Mouse (Mus musculus) ES-E14 (cell line): Measurements from ENCODE around the gene G3bp1. TPM values are rescaled to one million over a fixed set of nuclear protein-coding genes. Genes with fewer than 3 reads are reported as not detected.

Experiments used
- DNase-seq: peaks from one replicate; pipeline ENCODE4 v3.0.0-alpha.2; 2013; ENCODE audit warnings: low read depth, low spot score
- H3K27ac ChIP-seq: 2 replicates; pipeline ENCODE4 v1.5.1; 2012; ENCODE audit warnings: low read depth, mild to moderate bottlenecking, low read length, moderate library complexity, mixed read lengths; ENCODE audit not compliant: poor library complexity, insufficient read depth, severe bottlenecking
- H3K36me3 ChIP-seq: 2 replicates; pipeline ENCODE4 v1.6.1; 2012; ENCODE audit warnings: mild to moderate bottlenecking, low read length, moderate library complexity, mixed read lengths; ENCODE audit not compliant: control insufficient read depth, poor library complexity, insufficient read depth, severe bottlenecking
- H3K4me1 ChIP-seq, 2 experiments: fragments of 150-350 bp in 1 of 2; sonication (generic) in 1 of 2; 2 replicates each; pipeline ENCODE4 v1.6.1; 2012; ENCODE audit warnings: low read length in 2 of 2, mild to moderate bottlenecking in 1 of 2, mixed read lengths in 1 of 2; ENCODE audit not compliant: control insufficient read depth in 2 of 2, insufficient read depth in 2 of 2, poor library complexity in 1 of 2
- H3K4me3 ChIP-seq, 2 experiments: fragments of 150-350 bp in 1 of 2; sonication (generic) in 1 of 2; 2 replicates each; pipeline ENCODE4 v1.5.1; 2012; ENCODE audit warnings: low read length in 2 of 2, low read depth in 1 of 2, mild to moderate bottlenecking in 1 of 2, mixed read lengths in 1 of 2; ENCODE audit not compliant: insufficient read depth in 1 of 2, poor library complexity in 1 of 2, severe bottlenecking in 1 of 2
- H3K9ac ChIP-seq: 2 replicates; pipeline ENCODE4 v1.6.1; 2012; ENCODE audit warnings: low read depth, mild to moderate bottlenecking, low read length, mixed read lengths; ENCODE audit not compliant: poor library complexity, insufficient read depth, severe bottlenecking
- H3K9me3 ChIP-seq: fragments of 150-350 bp; sonication (generic); 2 replicates; pipeline ENCODE4 v1.6.1; 2012; ENCODE audit warnings: low read depth, mild to moderate bottlenecking, low read length; ENCODE audit not compliant: control insufficient read depth, insufficient read depth
- CHD2 ChIP-seq: IDR thresholded peaks from 2 replicates; pipeline ENCODE4 v1.6.1; 2014; ENCODE audit warnings: mild to moderate bottlenecking, low read depth, low read length, inconsistent platforms
- HCFC1 ChIP-seq: IDR thresholded peaks from 2 replicates; pipeline ENCODE4 v1.6.1; 2012; ENCODE audit warnings: low read length, inconsistent platforms, borderline replicate concordance; ENCODE audit not compliant: insufficient read depth
- MAFK ChIP-seq: IDR thresholded peaks from 2 replicates; pipeline ENCODE4 v1.6.1; 2014; ENCODE audit warnings: mild to moderate bottlenecking, low read depth, low read length, inconsistent platforms; ENCODE audit not compliant: insufficient read depth
- ZC3H11A ChIP-seq: IDR thresholded peaks from 2 replicates; pipeline ENCODE4 v1.6.1; 2012; ENCODE audit warnings: low read depth, mild to moderate bottlenecking, inconsistent platforms, low read length, borderline replicate concordance
- ZNF384 ChIP-seq: IDR thresholded peaks from 2 replicates; pipeline ENCODE4 v1.6.1; 2012; ENCODE audit warnings: low read depth, low read length, inconsistent platforms
- in situ Hi-C, 2 experiments: fragments of 600-800 bp; cut with MboI; formaldehyde crosslinking; loops; one replicate each; pipeline ENCODE4 v1.15.1; 2025; ENCODE audit warnings: low sequenced_read_pairs in 2 of 2, inconsistent platforms in 1 of 2; ENCODE audit not compliant: unreplicated experiment in 2 of 2
- total RNA-seq: library from RNA; depleted of rRNA; stranded (reverse); fragments of 300-350 nt; gene quantifications from 2 replicates; pipeline ENCODE4 v1.2.3, GENCODE M21; 2012

G3bp1 gene
- total RNA-seq, 1 experiment = 189 TPM

DNA sequence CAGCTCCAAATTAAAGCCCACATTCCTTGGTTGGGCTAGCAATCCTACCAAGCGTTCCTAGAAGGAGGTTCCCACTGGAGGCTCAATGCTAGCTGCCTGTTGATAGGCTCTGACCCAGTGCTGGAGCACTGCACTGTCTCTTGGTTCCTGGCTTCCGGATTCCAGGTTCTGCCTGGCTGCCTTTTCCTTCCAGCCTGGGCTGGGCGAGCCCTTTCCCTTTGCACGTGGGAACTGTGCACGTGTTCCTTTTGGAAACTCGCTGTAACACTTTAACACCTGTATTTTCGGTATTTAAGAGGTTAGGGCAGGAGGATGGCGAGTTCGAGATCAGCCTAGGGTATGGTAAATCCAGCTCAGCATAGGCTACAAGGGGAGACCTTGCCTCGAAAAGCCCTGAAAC lies 1.5 kb upstream of the G3bp1 start:
- H3K4me3 ChIP-seq = peak overlapping the region; percentile 74
- H3K4me1 ChIP-seq = no peaks in the 10 kb centered on the region; a peak in 1 of 4 replicates
- peak overlapping the region; percentile 92 for H3K27ac ChIP-seq
- in situ Hi-C loops = no loop called here
- DNase-seq = peak; percentile 69
- peaks cover 5% of the 10 kb centered on the region; the same call in 1 of the 2 replicates for H3K36me3 ChIP-seq
- no peaks in the 10 kb centered on the region for H3K9me3 ChIP-seq
- H3K9ac ChIP-seq = peak overlapping the region; percentile 93
- TF ChIP-seq ZNF384 (no peak), HCFC1 (no peak), MAFK (no peak), ZC3H11A (no peak), CHD2 (no peak)

DNA sequence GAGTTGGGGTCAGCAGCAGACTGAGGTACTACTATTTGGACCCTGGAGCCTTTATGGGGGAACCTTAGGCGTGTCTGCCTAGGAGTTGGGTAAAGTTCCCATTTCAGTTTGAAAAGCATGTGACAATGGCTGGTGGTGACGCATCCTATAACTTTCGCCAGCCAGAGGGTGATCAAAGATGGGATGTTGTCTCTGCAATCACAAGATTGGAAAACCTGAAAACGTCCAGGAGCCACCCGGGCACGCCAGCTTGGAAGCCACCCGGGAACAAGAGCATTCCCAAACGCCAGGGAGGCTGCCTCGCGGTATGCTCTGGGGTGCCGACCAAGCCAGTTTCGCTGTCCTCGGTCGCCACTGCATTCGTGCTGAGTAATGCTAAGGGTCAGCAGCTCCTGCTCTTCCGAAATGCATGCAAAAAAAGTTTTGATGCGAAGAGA lies 856 bp upstream of the G3bp1 start:
- DNase-seq = no peak
- H3K27ac ChIP-seq = peak overlapping the region; percentile 92
- peak overlapping the region; percentile 93 for H3K9ac ChIP-seq
- in situ Hi-C loops = no loop called here
- peak overlapping the region; percentile 74 for H3K4me3 ChIP-seq
- peaks cover 10% of the 10 kb centered on the region for H3K36me3 ChIP-seq
- peaks cover 2% of the 10 kb centered on the region in 2 experiments; a peak in 2 of 4 replicates for H3K4me1 ChIP-seq
- no peaks in the 10 kb centered on the region for H3K9me3 ChIP-seq
- peak; percentile 67 for TF ChIP-seq MAFK
- no peak for TF ChIP-seq CHD2

DNA sequence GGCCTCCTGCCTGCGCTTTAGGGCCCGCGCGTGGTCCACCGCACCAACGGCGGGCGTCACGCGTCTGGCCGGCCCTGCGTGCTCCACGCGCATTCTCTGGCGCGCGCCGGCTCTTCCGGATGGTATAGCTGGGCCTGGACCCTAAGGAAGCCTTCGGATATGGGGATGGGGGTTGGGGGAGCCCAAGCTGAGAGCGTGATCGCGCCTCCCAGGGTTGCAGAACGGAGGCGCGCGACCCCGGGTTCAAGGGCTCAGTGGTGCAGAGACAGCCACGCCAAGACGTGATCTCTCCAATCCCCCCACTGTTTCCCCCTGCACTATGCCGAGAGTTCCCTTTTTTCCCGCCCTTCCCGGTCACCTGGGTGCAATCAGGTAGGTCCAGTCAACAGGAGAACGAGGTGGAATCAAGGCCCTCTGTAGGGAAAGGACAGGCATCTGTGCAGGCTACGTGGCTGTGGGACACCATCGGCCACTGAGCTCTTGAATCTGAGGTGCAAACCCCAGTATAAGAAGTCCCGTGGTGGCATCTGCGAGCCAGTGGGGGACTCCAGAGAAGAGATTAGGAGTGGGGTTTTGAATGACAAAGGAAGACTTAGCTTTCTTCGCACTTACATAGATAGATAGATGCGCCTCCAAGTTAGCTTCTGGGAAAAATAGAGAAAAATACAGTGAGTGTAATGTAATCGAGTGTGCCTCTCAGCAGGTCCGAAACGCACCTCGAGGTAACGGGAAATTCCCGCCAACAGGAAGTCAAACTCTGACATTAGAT lies 622 bp downstream of the G3bp1 start:
- TF ChIP-seq CHD2 = 0 out of 2 replicates have a peak, but pooled peaks have one; percentile 15
- TF ChIP-seq ZNF384 = no peak
- in situ Hi-C loops = no loop called here
- H3K4me3 ChIP-seq = peak overlapping the region; percentile 93 to 96
- peaks cover 17% of the 10 kb centered on the region for H3K36me3 ChIP-seq
- peak overlapping the region; percentile 86 for H3K27ac ChIP-seq
- no peaks in the 10 kb centered on the region for H3K9me3 ChIP-seq
- peaks cover 3 to 4% of the 10 kb centered on the region in 2 experiments; a peak in 2 of 4 replicates for H3K4me1 ChIP-seq
- peak overlapping the region; percentile 95 for H3K9ac ChIP-seq
- no peak for DNase-seq

GRCm38 (mm10) chr11:55470761-55471160 lies 1.3 kb downstream of the G3bp1 start:
- TF ChIP-seq HCFC1 (no peak), CHD2 (no peak), MAFK (no peak), ZNF384 (no peak), ZC3H11A (no peak)
- in situ Hi-C loops = no loop called here
- peak overlapping the region; percentile 75 for H3K9ac ChIP-seq
- peak overlapping the region; percentile 93 to 96 for H3K4me3 ChIP-seq
- no peak overlapping the region for H3K27ac ChIP-seq
- H3K36me3 ChIP-seq = peaks cover 19% of the 10 kb centered on the region
- DNase-seq = no peak
- H3K9me3 ChIP-seq = no peaks in the 10 kb centered on the region
- H3K4me1 ChIP-seq = peaks cover 4% of the 10 kb centered on the region in 2 experiments; a peak in 3 of 4 replicates
